Mouse (Mus musculus) liver, embryonic 15.5 days (tissue): ENCODE measurements around the gene Sipa1l3. TPM values are rescaled to one million over a fixed set of nuclear protein-coding genes. Genes with fewer than 3 reads are reported as not detected.

ENCODE experiments used
- ATAC-seq: fragments of 200-750 bp; cut with Nextera tagmentation; 2 replicates; pipeline ENCODE4 v1.8.0; 2017; ENCODE audit warnings: moderate number of reproducible peaks, mild to moderate bottlenecking, moderate library complexity; ENCODE audit not compliant: insufficient read depth
- H3K27ac ChIP-seq: fragments of 300-500 bp; sonication (generic); replicated peaks from 2 replicates; pipeline ENCODE4 v1.5.1; 2015; ENCODE audit warnings: mild to moderate bottlenecking, inconsistent platforms
- H3K27me3 ChIP-seq: fragments of 300-500 bp; sonication (generic); 2 replicates; pipeline ENCODE4 v1.6.1; 2015; ENCODE audit warnings: mild to moderate bottlenecking, inconsistent platforms
- H3K36me3 ChIP-seq: fragments of 300-500 bp; sonication (generic); replicated peaks from 2 replicates; pipeline ENCODE4 v1.6.1; 2015; ENCODE audit warnings: moderate library complexity, mild to moderate bottlenecking, inconsistent platforms
- H3K4me1 ChIP-seq: fragments of 300-500 bp; sonication (generic); replicated peaks from 2 replicates; pipeline ENCODE4 v1.6.1; 2015; ENCODE audit warnings: inconsistent platforms
- H3K4me2 ChIP-seq: fragments of 300-500 bp; sonication (generic); 2 replicates; pipeline ENCODE4 v1.6.1; 2015; ENCODE audit warnings: moderate library complexity, mild to moderate bottlenecking, inconsistent platforms
- H3K4me3 ChIP-seq: fragments of 300-500 bp; sonication (generic); replicated peaks from 2 replicates; pipeline ENCODE4 v1.5.1; 2015; ENCODE audit warnings: mild to moderate bottlenecking, inconsistent platforms
- H3K9ac ChIP-seq: fragments of 300-500 bp; sonication (generic); 2 replicates; pipeline ENCODE4 v1.6.1; 2015; ENCODE audit warnings: moderate library complexity, mild to moderate bottlenecking, inconsistent platforms
- H3K9me3 ChIP-seq: fragments of 300-500 bp; sonication (generic); replicated peaks from 2 replicates; pipeline ENCODE4 v1.6.1; 2016; ENCODE audit warnings: inconsistent platforms
- WGBS: fragments of 180-500 bp; shearing (Covaris S2); methylation state at CpG from one replicate; pipeline ENCODE4 v1.1.7; 2015; ENCODE audit warnings: mixed read lengths; ENCODE audit not compliant: insufficient replicate concordance; 5-methylcytosine and 5-hydroxymethylcytosine counted together
- polyA plus RNA-seq: library from polyadenylated mRNA; unstranded; fragments of >200 nt; fragmentation: Nextera tagmentation; extraction: Ambion mirVana; gene quantifications from 2 replicates; pipeline ENCODE4 v1.2.1, GENCODE M21; 2015

Gene Sipa1l3
- polyA plus RNA-seq, 1 experiment from 2014 or later = 2.6 TPM

DNA sequence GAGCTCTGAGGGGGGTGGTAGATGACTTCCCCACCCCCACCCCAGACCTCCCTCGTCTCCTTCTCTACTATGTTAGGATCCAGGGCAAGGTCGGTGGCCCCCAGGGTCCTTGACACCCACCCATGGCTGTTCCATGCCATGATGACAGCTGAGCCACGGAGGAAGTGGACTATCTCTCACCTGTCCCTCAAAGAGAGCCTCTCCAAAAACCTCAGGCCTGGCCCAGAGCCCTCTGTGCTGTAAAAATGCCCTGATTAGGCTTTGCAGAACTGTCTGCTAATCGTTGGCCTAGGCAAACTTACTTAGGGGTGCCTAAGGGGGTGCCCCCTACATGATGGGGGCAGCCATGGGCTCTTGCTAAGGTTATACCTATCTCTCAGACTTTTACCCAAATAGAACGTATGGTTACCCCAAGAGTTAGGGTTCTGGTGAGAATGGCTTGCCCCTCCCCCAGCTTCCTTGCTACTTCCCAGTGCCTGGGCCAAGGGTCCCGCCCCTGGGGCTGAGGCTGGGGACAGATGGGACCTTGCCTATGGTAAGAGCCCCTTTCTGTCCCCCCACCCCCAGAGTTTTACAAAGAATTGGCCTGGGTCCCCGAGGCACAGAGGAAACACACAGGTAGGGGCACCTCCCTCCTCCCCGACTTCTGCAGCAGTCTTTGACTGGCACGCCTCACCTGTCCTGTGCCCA is 204.7 kb downstream of the Sipa1l3 start:
- no peak overlapping the region for H3K27ac ChIP-seq
- WGBS = 40% methylated on average over 9 of the region's 9 CpGs
- peaks cover 40% of the 10 kb centered on the region for H3K4me1 ChIP-seq
- no peak overlapping the region for H3K4me2 ChIP-seq
- peaks cover 30% of the 10 kb centered on the region for H3K27me3 ChIP-seq
- no peak overlapping the region for H3K9ac ChIP-seq
- ATAC-seq = no peak
- H3K4me3 ChIP-seq = no peak overlapping the region
- no peaks in the 10 kb centered on the region for H3K36me3 ChIP-seq
- H3K9me3 ChIP-seq = no peaks in the 10 kb centered on the region

DNA sequence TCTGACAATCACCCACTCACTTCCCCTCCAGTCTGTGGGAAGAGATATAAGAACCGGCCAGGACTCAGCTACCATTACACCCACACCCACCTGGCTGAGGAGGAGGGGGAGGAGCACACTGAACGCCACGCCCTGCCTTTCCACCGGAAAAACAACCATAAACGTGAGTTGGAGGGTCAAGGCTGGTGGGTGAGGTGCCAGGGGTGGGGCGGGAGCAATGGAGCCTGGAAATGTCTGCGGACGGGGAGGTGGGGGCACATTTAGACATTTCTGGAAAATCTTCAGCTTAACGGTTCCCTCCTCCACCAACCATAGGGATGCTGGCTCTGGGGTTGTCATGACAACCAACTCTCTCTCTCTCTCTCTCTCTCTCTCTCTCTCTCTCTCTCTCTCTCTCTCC is 205.4 kb downstream of the Sipa1l3 start:
- peaks cover 40% of the 10 kb centered on the region for H3K4me1 ChIP-seq
- H3K27me3 ChIP-seq = peaks cover 37% of the 10 kb centered on the region
- H3K4me2 ChIP-seq = no peak overlapping the region
- no peak overlapping the region for H3K4me3 ChIP-seq
- no peaks in the 10 kb centered on the region for H3K9me3 ChIP-seq
- no peak for ATAC-seq
- no peak overlapping the region for H3K27ac ChIP-seq
- 21% methylated on average over 9 of the region's 9 CpGs for WGBS
- H3K9ac ChIP-seq = no peak overlapping the region
- no peaks in the 10 kb centered on the region for H3K36me3 ChIP-seq

DNA sequence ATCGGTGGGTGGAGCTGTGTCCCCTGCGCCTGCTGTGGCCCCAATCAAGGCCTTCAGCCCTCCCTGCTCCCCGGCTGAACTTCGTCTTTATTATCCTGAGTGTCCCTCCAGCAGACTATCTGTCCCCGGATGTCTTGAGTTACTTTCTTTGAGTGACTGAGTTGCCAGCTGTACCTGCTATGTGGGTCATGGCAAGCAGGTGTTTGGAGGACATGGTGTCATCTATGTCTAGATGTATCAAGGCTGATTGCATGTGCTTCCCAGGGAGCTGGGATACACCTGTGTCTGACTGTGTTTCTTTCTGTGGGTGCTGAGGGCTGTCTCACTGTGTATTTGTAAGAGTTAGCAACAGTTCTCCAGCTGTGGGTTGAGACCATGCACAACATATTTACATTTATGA is 208.7 kb downstream of the Sipa1l3 start:
- Histone ChIP-seq H3K36me3 (no peaks in the 10 kb centered on the region), H3K4me3 (peak overlapping the region; percentile 54), H3K27me3 (peaks cover 64% of the 10 kb centered on the region), H3K9me3 (no peaks in the 10 kb centered on the region), H3K4me1 (peaks cover 46% of the 10 kb centered on the region), H3K9ac (0 out of 2 replicates have a peak overlapping the region, but pooled peaks have one; percentile 46), H3K4me2 (peak overlapping the region; percentile 87), H3K27ac (no peak overlapping the region)
- ATAC-seq = no peak
- 7% methylated on average over 5 of the region's 5 CpGs for WGBS

DNA sequence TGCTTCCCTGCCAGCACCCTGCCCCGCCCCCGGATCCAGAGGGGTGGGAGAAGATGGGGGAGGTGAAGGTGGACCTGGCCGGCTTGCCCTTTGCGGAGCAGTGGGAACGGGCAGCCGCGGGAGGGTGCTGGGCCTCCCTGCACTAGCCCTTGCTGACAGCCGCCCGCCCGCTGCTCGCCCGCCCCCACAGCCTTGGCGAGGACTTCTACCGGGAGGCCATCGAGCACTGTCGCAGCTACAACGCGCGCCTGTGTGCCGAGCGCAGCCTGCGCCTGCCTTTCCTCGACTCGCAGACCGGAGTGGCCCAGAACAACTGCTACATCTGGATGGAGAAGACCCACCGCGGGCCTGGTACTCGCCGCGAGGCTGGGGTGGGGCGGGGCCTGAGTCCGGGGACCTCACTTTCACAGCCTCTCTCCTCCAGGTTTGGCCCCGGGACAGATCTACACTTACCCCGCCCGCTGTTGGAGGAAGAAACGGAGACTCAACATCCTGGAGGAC is 209.2 kb downstream of the Sipa1l3 start:
- 0 out of 2 replicates have a peak, but pooled peaks have one; percentile 7 for ATAC-seq
- no peak overlapping the region for H3K27ac ChIP-seq
- no peaks in the 10 kb centered on the region for H3K36me3 ChIP-seq
- H3K9me3 ChIP-seq = no peaks in the 10 kb centered on the region
- peaks cover 51% of the 10 kb centered on the region for H3K4me1 ChIP-seq
- H3K4me2 ChIP-seq = peak overlapping the region; percentile 87
- peak overlapping the region; percentile 54 for H3K4me3 ChIP-seq
- peak overlapping the region; percentile 46; the same call in 1 of the 2 replicates for H3K9ac ChIP-seq
- H3K27me3 ChIP-seq = peaks cover 69% of the 10 kb centered on the region
- WGBS = 1% methylated on average over 36 of the region's 36 CpGs

DNA sequence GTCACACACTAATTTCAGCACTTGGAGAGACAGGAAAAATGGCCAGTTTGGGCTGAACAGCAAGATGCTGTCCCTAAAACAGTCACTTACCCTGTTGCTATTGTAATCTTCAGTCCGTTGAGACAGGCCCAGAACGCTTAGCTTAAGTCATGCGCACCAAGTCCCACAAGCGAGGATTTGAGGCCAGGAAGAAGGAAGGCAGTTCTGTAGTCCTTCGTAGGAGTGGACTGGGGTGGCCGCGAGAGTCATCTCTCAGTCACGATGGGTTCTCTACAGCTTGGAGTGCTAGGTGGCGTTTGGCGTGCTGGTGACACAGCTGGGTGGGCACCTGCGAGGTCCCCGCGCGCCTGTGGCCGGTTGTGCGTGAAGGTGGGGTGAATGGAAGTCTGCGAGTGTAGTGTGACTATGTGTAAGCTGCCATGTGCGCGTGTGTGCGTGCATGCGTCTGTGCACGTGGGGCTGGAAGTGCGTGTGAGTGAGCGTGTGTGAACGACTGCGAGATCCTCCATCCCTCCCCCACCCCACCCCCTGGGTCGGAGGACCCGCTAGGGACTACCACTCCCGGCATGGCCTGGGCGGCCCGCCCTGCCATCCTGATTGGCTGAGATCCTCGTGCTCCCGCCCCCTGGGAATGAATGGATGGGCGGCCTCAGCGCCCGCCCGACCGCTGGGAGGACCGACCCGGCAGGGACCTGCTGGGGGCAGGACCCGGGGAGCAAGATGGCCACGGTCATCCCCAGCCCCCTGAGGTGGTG is 210.9 kb downstream of the Sipa1l3 start:
- Histone ChIP-seq H3K36me3 (no peaks in the 10 kb centered on the region), H3K4me2 (peak overlapping the region; percentile 87), H3K9ac (peak overlapping the region; percentile 51), H3K9me3 (no peaks in the 10 kb centered on the region), H3K4me1 (peaks cover 54% of the 10 kb centered on the region), H3K27ac (no peak overlapping the region), H3K27me3 (peaks cover 87% of the 10 kb centered on the region), H3K4me3 (peak overlapping the region; percentile 65)
- peak; percentile 79 for ATAC-seq
- under 1% methylated on average over 42 of the region's 42 CpGs for WGBS

DNA sequence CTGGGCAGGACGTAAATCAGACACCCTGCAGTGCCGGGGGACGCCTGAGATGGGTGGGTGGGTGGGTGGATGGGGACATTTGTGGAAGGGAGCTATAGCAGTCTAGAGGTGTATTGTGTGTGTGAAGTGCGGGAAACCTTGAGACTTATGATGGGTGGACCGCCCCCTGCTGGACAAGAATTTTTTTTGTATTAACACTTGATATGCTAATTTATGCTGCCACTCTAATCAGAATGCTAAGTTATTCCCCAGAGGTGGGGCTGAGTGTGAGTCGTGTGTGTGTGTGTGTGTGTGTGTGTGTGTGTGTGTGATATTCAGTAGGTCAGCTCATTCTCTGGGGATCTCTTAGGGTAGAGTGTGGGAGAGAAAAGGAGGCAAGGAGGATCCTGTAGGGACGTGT is 211.8 kb downstream of the Sipa1l3 start:
- Histone ChIP-seq H3K4me2 (0 out of 2 replicates have a peak overlapping the region, but pooled peaks have one; percentile 87), H3K9ac (no peak overlapping the region), H3K4me1 (peaks cover 54% of the 10 kb centered on the region), H3K9me3 (no peaks in the 10 kb centered on the region), H3K27ac (no peak overlapping the region), H3K36me3 (no peaks in the 10 kb centered on the region), H3K4me3 (no peak overlapping the region), H3K27me3 (peaks cover 96% of the 10 kb centered on the region)
- no peak for ATAC-seq
- WGBS = 25% methylated on average over 7 of the region's 7 CpGs

DNA sequence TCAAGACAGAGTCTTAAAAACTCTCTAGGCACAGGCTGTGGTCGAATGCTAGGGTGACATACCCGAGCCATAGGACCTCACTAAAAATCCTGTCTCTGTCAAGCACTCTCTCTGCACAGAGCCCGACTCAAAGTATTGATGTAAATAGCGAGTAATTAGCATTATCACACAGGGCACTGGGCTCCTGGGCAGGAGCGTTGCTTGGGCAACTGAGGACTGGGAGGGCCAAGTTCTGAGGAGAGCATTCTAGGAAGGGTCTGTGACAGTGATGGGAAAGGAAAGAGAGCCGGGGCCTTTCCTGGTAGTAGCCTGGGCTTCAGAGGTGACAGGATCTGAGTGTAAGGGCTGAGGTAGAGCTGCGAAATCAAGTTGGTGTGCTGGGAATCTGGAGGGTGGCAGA is 212.3 kb downstream of the Sipa1l3 start:
- H3K4me3 ChIP-seq = no peak overlapping the region
- WGBS = 57% methylated on average over 7 of the region's 7 CpGs
- ATAC-seq = no peak
- peaks cover 98% of the 10 kb centered on the region for H3K27me3 ChIP-seq
- H3K4me1 ChIP-seq = peaks cover 54% of the 10 kb centered on the region
- no peak overlapping the region for H3K27ac ChIP-seq
- no peak overlapping the region for H3K4me2 ChIP-seq
- no peaks in the 10 kb centered on the region for H3K36me3 ChIP-seq
- H3K9ac ChIP-seq = no peak overlapping the region
- H3K9me3 ChIP-seq = no peaks in the 10 kb centered on the region

DNA sequence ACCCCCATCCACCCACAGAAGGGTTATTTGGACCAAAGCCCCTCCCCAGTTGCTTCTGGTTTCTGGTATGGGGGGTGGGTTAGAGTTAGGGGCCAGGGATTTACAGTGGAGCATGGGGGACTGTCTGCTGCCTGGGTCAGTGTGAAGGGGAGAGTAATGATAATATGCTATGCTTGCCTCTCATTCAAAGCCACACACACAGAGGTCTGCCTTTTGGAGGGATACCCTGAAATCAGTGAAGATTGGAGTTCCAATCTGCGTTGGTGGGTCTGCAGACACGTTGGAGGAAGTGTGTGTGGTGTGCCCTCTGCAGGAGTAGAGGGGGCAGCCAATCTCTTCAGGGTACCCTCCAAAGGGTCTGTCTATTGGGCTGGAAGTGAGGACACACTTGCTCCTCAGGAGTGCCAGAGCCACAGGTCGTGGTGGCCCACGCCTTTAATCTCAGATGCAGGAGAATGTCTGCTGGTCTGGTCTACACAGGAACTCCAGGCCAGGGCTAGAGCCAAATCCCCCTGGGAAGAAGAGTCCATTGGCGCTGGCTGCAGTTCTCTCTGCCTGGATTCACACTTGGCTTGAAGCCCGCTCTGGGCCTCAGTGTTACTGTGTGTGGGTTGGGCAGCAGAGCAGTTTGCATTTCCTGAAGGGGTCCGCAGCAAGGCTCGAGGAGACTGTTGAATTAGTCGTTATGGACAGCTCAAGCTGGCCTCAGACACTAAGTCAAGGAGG is 213.0 kb downstream of the Sipa1l3 start:
- peak overlapping the region; percentile 49; the same call in 1 of the 2 replicates for H3K4me3 ChIP-seq
- no peaks in the 10 kb centered on the region for H3K9me3 ChIP-seq
- H3K4me1 ChIP-seq = peaks cover 48% of the 10 kb centered on the region
- ATAC-seq = no peak
- H3K27me3 ChIP-seq = peaks cover 91% of the 10 kb centered on the region
- no peak overlapping the region for H3K27ac ChIP-seq
- 32% methylated on average over 9 of the region's 9 CpGs for WGBS
- no peaks in the 10 kb centered on the region for H3K36me3 ChIP-seq
- peak overlapping the region; percentile 73 for H3K4me2 ChIP-seq
- H3K9ac ChIP-seq = no peak overlapping the region

DNA sequence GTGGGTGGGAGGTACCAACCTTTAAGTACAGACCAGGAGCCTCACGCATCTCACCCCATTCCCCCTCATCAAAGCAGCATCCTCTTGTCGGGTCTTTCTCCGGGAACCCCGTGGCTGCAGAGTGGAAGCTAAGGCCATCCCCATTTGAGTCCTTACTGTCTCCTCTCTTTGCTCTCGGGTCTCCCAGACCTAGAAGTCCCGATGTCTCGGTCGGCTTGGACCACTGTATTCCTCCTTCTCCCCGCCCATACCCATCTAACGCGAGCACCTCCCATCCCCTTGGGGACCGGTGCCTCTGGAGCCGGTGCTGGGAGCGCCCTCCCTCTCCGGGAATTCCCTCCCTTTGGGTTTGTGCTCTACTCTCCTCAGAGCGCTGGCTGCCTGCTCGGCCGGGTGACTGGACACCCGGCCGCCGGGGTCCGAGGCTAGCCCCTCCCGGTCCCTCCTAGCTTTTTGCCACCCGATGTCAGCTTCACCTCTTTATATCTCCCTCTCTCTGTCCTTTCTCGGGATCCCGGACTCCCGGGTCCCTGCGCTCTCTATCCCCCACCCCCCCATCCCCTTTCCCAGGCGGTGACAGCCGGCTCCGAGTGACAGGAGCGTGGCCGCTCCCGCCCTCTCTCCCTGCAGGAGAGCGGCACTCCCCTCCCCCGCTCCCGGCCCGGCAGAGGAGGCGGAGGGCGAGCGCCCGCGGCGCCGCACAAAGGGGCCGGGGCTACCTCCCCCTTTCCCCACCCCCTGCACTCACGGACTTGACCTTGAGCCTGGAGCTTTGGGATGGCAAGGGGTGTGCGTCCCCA is 213.8 kb downstream of the Sipa1l3 start:
- H3K27me3 ChIP-seq = peaks cover 83% of the 10 kb centered on the region
- WGBS = 1% methylated on average over 48 of the region's 48 CpGs

DNA sequence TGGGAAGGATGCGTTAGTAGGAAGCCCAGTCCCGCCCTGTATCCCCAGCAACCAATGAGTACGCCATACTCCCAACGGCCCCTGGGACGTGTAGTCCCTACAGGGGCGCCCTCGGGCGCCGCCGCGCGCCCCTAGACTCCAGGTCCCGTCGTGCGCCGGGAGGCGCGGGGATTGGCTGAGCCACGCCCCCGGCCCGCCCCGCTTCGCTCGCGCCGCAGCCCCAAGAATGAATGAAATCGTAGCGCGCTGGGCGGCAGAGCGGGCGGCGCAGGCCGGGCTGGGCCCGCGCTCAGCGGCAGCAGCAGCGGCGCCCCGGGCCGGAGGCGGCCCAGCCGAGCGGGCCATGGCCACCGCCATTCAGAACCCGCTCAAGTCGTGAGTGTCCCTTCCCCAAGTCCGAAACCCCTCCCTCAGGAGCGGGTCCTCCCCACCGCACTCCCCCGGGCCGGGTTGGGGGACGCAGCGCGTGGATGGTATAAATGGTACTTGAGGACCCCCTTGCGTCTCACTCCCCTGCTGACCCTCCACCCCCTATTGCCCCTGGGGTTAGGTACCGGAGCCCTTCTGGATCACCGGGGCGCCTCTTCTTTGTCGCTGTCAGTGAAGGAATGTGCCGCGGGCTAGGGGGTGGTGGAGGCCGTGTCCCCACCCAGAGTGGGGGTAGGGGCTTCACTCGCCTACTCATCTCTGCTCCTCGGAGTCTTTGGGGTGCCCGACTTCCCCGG is 214.5 kb downstream of the Sipa1l3 start, which contains the start of gene Dpf1:
Gene Dpf1, plus strand, starts transcription at position 214 of the 725 bp plus-strand sequence.
- Histone ChIP-seq H3K9ac (no peak within 1 kb of the TSS), H3K4me2 (peak within 1 kb of the TSS; percentile 73), H3K36me3 (no peaks in the 10 kb centered on the region), H3K4me3 (peak within 1 kb of the TSS; percentile 49), H3K4me1 (peaks cover 39% of the 10 kb centered on the region), H3K9me3 (no peaks in the 10 kb centered on the region), H3K27me3 (peaks cover 76% of the 10 kb centered on the region), H3K27ac (no peak within 1 kb of the TSS)
- WGBS = 1% methylated on average over 67 of the region's 67 CpGs
- ATAC-seq = peak; percentile 61

More for the DNA sequence above, 213.8 kb downstream of the Sipa1l3 start:
- Histone ChIP-seq H3K4me3 (peak overlapping the region; percentile 49), H3K27ac (no peak overlapping the region), H3K9me3 (no peaks in the 10 kb centered on the region), H3K9ac (no peak overlapping the region), H3K36me3 (no peaks in the 10 kb centered on the region), H3K4me2 (peak overlapping the region; percentile 73), H3K4me1 (peaks cover 46% of the 10 kb centered on the region)
- ATAC-seq = no peak
